Mouse (Mus musculus) erythroblast, embryonic 14.5 days (primary cell): ENCODE results near the gene Nrg4.

Experiments used
- GATA1 ChIP-seq: IDR thresholded peaks from 2 replicates; pipeline ENCODE4 v1.6.1; 2012; ENCODE audit warnings: low read length, inconsistent platforms, mixed read lengths
- TAL1 ChIP-seq: IDR thresholded peaks from 3 replicates; pipeline ENCODE4 v1.6.1; 2012; ENCODE audit warnings: low read length, inconsistent platforms, mixed read lengths

DNA sequence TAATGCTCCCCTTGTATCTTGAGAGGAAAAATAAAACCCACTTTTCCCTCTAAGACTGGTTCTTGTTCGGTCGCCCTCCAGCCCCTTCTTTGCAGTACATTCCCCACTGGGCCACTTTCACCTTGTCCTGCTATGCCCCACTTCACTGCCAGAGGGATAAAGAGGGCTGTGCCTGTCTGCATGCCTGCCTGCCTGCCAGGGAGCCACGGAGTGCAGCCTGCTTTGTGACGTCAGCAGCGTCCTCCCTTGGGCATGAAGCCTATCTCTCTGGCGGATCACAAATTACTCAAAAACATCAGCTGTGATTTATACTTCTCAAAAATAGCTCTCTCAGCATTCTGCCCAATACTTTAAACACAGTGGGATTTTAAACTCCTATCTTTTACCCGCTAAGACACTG lies 6.3 kb upstream of the Nrg4 start:
- TF ChIP-seq TAL1: no peak
- TF ChIP-seq GATA1: no peak
